Mouse (Mus musculus) liver, embryonic 14.5 days (tissue): Measurements from ENCODE around the gene Glce. TPM values are rescaled to one million over a fixed set of nuclear protein-coding genes. Genes with fewer than 3 reads are reported as not detected.

Experiments used
- ATAC-seq: fragments of 200-750 bp; cut with Nextera tagmentation; 2 replicates; pipeline ENCODE4 v1.8.0; 2017; ENCODE audit warnings: moderate number of reproducible peaks, mild to moderate bottlenecking, moderate library complexity; ENCODE audit not compliant: insufficient read depth
- DNase-seq, 3 experiments: peaks; one replicate each; pipeline ENCODE4 v3.0.0-alpha.2; 2012 to 2013; ENCODE audit warnings: low read depth in 3 of 3, low spot score in 3 of 3
- H3K27ac ChIP-seq: fragments of 300-500 bp; sonication (generic); 2 replicates; pipeline ENCODE4 v1.5.1; 2014; ENCODE audit warnings: moderate library complexity, mild to moderate bottlenecking, control low read depth, inconsistent platforms
- H3K27me3 ChIP-seq: fragments of 300-500 bp; sonication (generic); 2 replicates; pipeline ENCODE4 v1.6.1; 2014; ENCODE audit warnings: mild to moderate bottlenecking, low read length, moderate library complexity; ENCODE audit not compliant: control insufficient read depth, insufficient read depth
- H3K36me3 ChIP-seq: fragments of 300-500 bp; sonication (generic); replicated peaks from 2 replicates; pipeline ENCODE4 v1.6.1; 2014; ENCODE audit warnings: low read depth; ENCODE audit not compliant: control insufficient read depth, insufficient read depth
- H3K4me1 ChIP-seq, 2 experiments: fragments of 200-500 bp in 1 of 2; fragments of 300-500 bp in 1 of 2; sonication (generic) in 1 of 2; replicated peaks; 2 replicates each; pipeline ENCODE4 v1.6.1; 2012 to 2014; ENCODE audit warnings: antibody characterized with exemption in 1 of 2, inconsistent platforms in 1 of 2, low read length in 1 of 2; ENCODE audit not compliant: control insufficient read depth in 2 of 2, insufficient read depth in 2 of 2
- H3K4me2 ChIP-seq: fragments of 300-500 bp; sonication (generic); 2 replicates; pipeline ENCODE4 v1.6.1; 2014; ENCODE audit warnings: low read depth, mild to moderate bottlenecking, control low read depth, moderate library complexity
- H3K4me3 ChIP-seq, 2 experiments: fragments of 200-500 bp in 1 of 2; fragments of 300-500 bp in 1 of 2; sonication (generic) in 1 of 2; 2 replicates each; pipeline ENCODE4 v1.5.1; 2012 to 2014; ENCODE audit warnings: low read depth in 2 of 2, low read length in 2 of 2, mild to moderate bottlenecking in 2 of 2, control low read depth in 1 of 2, inconsistent platforms in 1 of 2, moderate library complexity in 1 of 2; ENCODE audit not compliant: insufficient read depth in 1 of 2
- H3K9ac ChIP-seq: fragments of 300-500 bp; sonication (generic); replicated peaks from 2 replicates; pipeline ENCODE4 v1.6.1; 2014; ENCODE audit warnings: mild to moderate bottlenecking, control low read depth, moderate library complexity
- H3K9me3 ChIP-seq: fragments of 300-500 bp; sonication (generic); 2 replicates; pipeline ENCODE4 v1.6.1; 2016; ENCODE audit warnings: low read length, mixed read lengths; ENCODE audit not compliant: control insufficient read depth
- CTCF ChIP-seq: IDR thresholded peaks from 2 replicates; pipeline ENCODE4 v1.5.1; 2016; ENCODE audit warnings: antibody characterized with exemption, low read depth, control low read depth
- EP300 ChIP-seq: IDR thresholded peaks from 2 replicates; pipeline ENCODE4 v1.6.1; 2016; ENCODE audit warnings: antibody characterized with exemption, low read depth
- WGBS: fragments of 180-500 bp; shearing (Covaris S2); extraction: QIAGEN DNeasy Blood & Tissue Kit; methylation state at CpG from one replicate; pipeline ENCODE4 v1.1.7; 2014; ENCODE audit not compliant: insufficient replicate concordance; 5-methylcytosine and 5-hydroxymethylcytosine counted together
- polyA plus RNA-seq, 2 experiments: library from polyadenylated mRNA; depleted of rRNA in 1 of 2; stranded (reverse) in 1 of 2; unstranded in 1 of 2; fragments of >200 nt; fragmentation: Nextera tagmentation in 1 of 2; extraction: Ambion mirVana in 1 of 2; gene quantifications; 2 replicates each; pipeline versions ENCODE4 v1.2.1 to v1.2.3; 2012 to 2014

Gene Glce
- polyA plus RNA-seq, 2 experiments = 2.7 to 5.6 TPM

- 42% methylated on average over 8 of the region's 8 CpGs for WGBS
- Histone ChIP-seq H3K27me3 (no peaks in the 10 kb centered on the region), H3K4me3 (no peak overlapping the region), H3K4me2 (no peak overlapping the region), H3K9me3 (no peaks in the 10 kb centered on the region), H3K36me3 (no peaks in the 10 kb centered on the region), H3K4me1 (no peaks in the 10 kb centered on the region), H3K27ac (no peak overlapping the region), H3K9ac (no peak overlapping the region)
- no peak for ATAC-seq
- no peak for DNase-seq
- no peak for TF ChIP-seq EP300
- no peak for TF ChIP-seq CTCF
Observed at GRCm38 (mm10) chr9:62137259-62137658, 14.8 kb upstream of the Glce start.

- Histone ChIP-seq H3K9ac (no peak overlapping the region), H3K4me2 (no peak overlapping the region), H3K27me3 (no peaks in the 10 kb centered on the region), H3K27ac (no peak overlapping the region), H3K4me1 (no peaks in the 10 kb centered on the region), H3K4me3 (no peak overlapping the region), H3K9me3 (no peaks in the 10 kb centered on the region), H3K36me3 (no peaks in the 10 kb centered on the region)
- 41% methylated on average over 4 of the region's 4 CpGs for WGBS
- TF ChIP-seq CTCF = no peak
- TF ChIP-seq EP300 = no peak
- DNase-seq (no peak), ATAC-seq (no peak)
Observed at GRCm38 (mm10) chr9:62132005-62132782, 9.7 kb upstream of the Glce start.

- Histone ChIP-seq H3K4me3 (no peak overlapping the region), H3K4me1 (no peaks in the 10 kb centered on the region), H3K4me2 (no peak overlapping the region), H3K27me3 (no peaks in the 10 kb centered on the region), H3K36me3 (no peaks in the 10 kb centered on the region), H3K27ac (no peak overlapping the region), H3K9me3 (no peaks in the 10 kb centered on the region), H3K9ac (no peak overlapping the region)
- DNase-seq (no peak), ATAC-seq (no peak)
- TF ChIP-seq EP300 = no peak
- TF ChIP-seq CTCF = no peak
- 75% methylated on average over 5 of the region's 5 CpGs for WGBS
Observed at GRCm38 (mm10) chr9:62130746-62131145, 8.3 kb upstream of the Glce start.

GRCm38 (mm10) chr9:62128056-62128455, 5.6 kb upstream of the Glce start:
- no peak overlapping the region for H3K4me2 ChIP-seq
- 61% methylated on average over 2 of the region's 2 CpGs for WGBS
- H3K9ac ChIP-seq = no peak overlapping the region
- DNase-seq (no peak), ATAC-seq (no peak)
- H3K36me3 ChIP-seq = no peaks in the 10 kb centered on the region
- no peak overlapping the region for H3K27ac ChIP-seq
- TF ChIP-seq EP300 (no peak), CTCF (no peak)
- H3K4me3 ChIP-seq = no peak overlapping the region
- peaks cover 5% of the 10 kb centered on the region in 2 experiments; a peak in 3 of 4 replicates for H3K4me1 ChIP-seq
- H3K27me3 ChIP-seq = no peaks in the 10 kb centered on the region
- no peaks in the 10 kb centered on the region for H3K9me3 ChIP-seq

- Histone ChIP-seq H3K27ac (no peak overlapping the region), H3K9ac (no peak overlapping the region), H3K9me3 (no peaks in the 10 kb centered on the region), H3K4me2 (no peak overlapping the region), H3K4me1 (peaks cover 5 to 7% of the 10 kb centered on the region in 2 experiments; a peak in 3 of 4 replicates), H3K27me3 (no peaks in the 10 kb centered on the region), H3K36me3 (no peaks in the 10 kb centered on the region), H3K4me3 (no peak overlapping the region)
- 48% methylated on average over 5 of the region's 5 CpGs for WGBS
- ATAC-seq (no peak), DNase-seq (no peak)
- TF ChIP-seq CTCF (no peak), EP300 (no peak)
Observed at GRCm38 (mm10) chr9:62125986-62126575, 3.6 kb upstream of the Glce start.
